Mouse (Mus musculus): ENCODE results near the gene Tctex1d1. TPM values are rescaled to one million over a fixed set of nuclear protein-coding genes. Genes with fewer than 3 reads are reported as not detected.
A peak's percentile ranks its signal among the peaks of the same experiment; 100 is the strongest.

Tctex1d1 gene
- polyA plus RNA-seq, 1 experiment from 2014 or later = 1.0 TPM

- ATAC-seq (replicated peaks; ENCODE audit: low FRiP score) = peak; percentile 88
- Histone ChIP-seq H3K9me3 (replicated peaks) (no peaks in the 10 kb centered on the region), H3K36me3 (no peaks in the 10 kb centered on the region), H3K4me1 (peaks cover 9% of the 10 kb centered on the region; the same call in 1 of the 2 replicates), H3K27ac (peak overlapping the region; percentile 32; the same call in 1 of the 2 replicates), H3K9ac (no peak overlapping the region), H3K27me3 (no peaks in the 10 kb centered on the region), H3K4me3 (replicated peaks) (no peak overlapping the region), H3K4me2 (peak overlapping the region; percentile 22; the same call in 1 of the 2 replicates)
- WGBS = 32% methylated on average over 13 of the region's 13 CpGs
Observed at GRCm38 (mm10) chr4:103028177-103029088, 50.0 kb downstream of the Tctex1d1 start.

DNA sequence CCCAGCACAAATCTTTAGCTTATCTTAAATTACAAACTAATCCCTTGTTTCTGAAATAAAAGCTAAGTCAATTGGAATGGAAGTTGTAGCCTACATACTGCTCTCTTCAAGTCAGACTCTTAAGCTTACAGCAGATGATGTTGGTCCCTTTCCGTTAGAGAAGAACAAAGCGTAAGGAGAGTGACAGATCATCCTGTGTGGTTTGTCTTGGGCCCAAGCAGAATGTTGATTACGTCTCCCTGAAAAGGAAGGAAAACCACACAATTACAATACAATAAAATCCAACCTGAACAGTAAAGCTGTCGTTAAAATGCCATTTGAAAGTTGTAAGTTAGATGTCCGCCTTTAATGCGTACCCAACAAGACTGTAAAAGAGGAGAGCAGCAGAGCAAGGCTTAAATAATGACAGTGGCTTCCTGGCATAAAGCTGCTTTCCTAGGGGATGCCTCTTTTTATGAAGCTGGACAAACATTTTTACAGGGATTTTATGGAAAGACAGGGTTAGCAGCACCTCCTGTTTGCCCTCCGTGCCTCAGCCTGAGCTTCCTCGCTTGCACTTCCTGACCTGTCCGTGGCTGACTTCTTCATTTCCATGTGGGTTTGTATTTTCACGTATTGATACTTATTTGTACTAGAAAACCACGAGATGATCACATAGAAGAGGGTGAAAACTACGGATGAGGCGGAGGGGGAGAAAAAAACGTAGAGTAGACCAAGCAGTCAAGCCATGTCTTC, 60.9 kb downstream of the Tctex1d1 start:
- H3K4me1 ChIP-seq = no peaks in the 10 kb centered on the region
- no peak overlapping the region for H3K4me3 ChIP-seq (replicated peaks)
- H3K9me3 ChIP-seq (replicated peaks) = no peaks in the 10 kb centered on the region
- no peaks in the 10 kb centered on the region for H3K27me3 ChIP-seq
- WGBS = 66% methylated on average over 14 of the region's 14 CpGs
- no peak overlapping the region for H3K4me2 ChIP-seq
- no peak for ATAC-seq (replicated peaks; ENCODE audit: low FRiP score)
- no peak overlapping the region for H3K27ac ChIP-seq
- H3K36me3 ChIP-seq = peaks cover 9% of the 10 kb centered on the region; the same call in 1 of the 2 replicates
- no peak overlapping the region for H3K9ac ChIP-seq

DNA sequence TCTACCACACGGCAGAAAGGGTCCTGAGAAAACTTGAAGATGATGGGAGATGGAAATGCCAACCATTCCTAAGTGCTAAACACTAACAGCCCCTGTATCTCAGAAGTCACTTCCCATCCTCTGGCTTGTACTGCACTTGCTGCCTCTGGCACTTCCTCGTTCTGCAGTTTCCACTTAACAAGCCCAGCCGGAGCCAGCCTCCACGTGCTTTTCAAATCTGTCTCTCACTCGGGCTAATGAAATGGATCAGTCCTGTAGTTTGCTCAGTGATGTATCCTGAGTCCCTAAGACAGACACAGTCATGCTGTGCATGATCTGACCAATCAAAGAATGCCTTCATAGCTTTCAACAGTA, 61.4 kb downstream of the Tctex1d1 start:
- Histone ChIP-seq H3K9ac (no peak overlapping the region), H3K4me2 (no peak overlapping the region), H3K4me1 (no peaks in the 10 kb centered on the region), H3K4me3 (replicated peaks) (no peak overlapping the region), H3K9me3 (replicated peaks) (no peaks in the 10 kb centered on the region), H3K36me3 (peaks cover 9% of the 10 kb centered on the region; the same call in 1 of the 2 replicates), H3K27me3 (no peaks in the 10 kb centered on the region), H3K27ac (no peak overlapping the region)
- 65% methylated on average over 5 of the region's 5 CpGs for WGBS
- no peak for ATAC-seq (replicated peaks; ENCODE audit: low FRiP score)

GRCm38 (mm10) chr4:103042997-103043396, 64.6 kb downstream of the Tctex1d1 start:
- H3K9ac ChIP-seq = no peak overlapping the region
- H3K27me3 ChIP-seq = no peaks in the 10 kb centered on the region
- WGBS = 93% methylated on average over 11 of the region's 11 CpGs
- H3K9me3 ChIP-seq (replicated peaks) = no peaks in the 10 kb centered on the region
- H3K27ac ChIP-seq = no peak overlapping the region
- H3K36me3 ChIP-seq = peaks cover 6% of the 10 kb centered on the region; the same call in 1 of the 2 replicates
- no peak overlapping the region for H3K4me3 ChIP-seq (replicated peaks)
- no peaks in the 10 kb centered on the region for H3K4me1 ChIP-seq
- H3K4me2 ChIP-seq = no peak overlapping the region
- no peak for ATAC-seq (replicated peaks; ENCODE audit: low FRiP score)

DNA sequence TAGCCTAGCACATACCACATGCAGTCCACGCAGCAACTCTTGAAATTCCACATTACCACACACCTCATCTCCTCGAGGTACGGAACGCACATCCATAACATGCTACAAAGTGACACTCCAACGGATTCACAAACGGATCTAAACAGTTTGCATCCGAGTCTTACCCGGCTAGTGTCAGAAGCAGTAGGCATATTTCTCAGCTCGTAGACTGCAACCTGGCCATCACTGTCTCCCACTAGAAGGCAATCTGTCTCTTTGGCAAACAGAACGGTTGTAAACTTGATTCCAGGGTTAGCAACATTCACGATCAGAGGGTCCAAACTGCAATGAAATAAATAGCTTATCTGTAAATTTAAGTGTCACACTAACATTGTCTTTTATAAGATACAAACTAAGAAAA, 69.6 kb downstream of the Tctex1d1 start:
- Histone ChIP-seq H3K27me3 (no peaks in the 10 kb centered on the region), H3K4me3 (replicated peaks) (no peak overlapping the region), H3K9me3 (replicated peaks) (no peaks in the 10 kb centered on the region; the same call in 1 of the 2 replicates), H3K36me3 (no peaks in the 10 kb centered on the region), H3K27ac (no peak overlapping the region), H3K9ac (no peak overlapping the region), H3K4me1 (no peaks in the 10 kb centered on the region), H3K4me2 (no peak overlapping the region)
- WGBS = 78% methylated on average over 11 of the region's 11 CpGs
- no peak for ATAC-seq (replicated peaks; ENCODE audit: low FRiP score)

Other genes starting within 250 kb of the Tctex1d1 start
- 8.8 and 10.5 TPM in 2 replicates for gene Sgip1, start 237.3 kb upstream of the Tctex1d1 start, polyA plus RNA-seq (2015; fragmentation: Nextera tagmentation; extraction: Ambion mirVana)
- gene Insl5, start 48.2 kb downstream of the Tctex1d1 start, polyA plus RNA-seq (2015; fragmentation: Nextera tagmentation; extraction: Ambion mirVana) = 0.23 and 0.72 TPM in 2 replicates
- gene Mier1, start 135.8 kb downstream of the Tctex1d1 start, polyA plus RNA-seq (2015; fragmentation: Nextera tagmentation; extraction: Ambion mirVana) = 45.1 and 45.8 TPM in 2 replicates
- 3.5 and 4.0 TPM in 2 replicates for gene Wdr78, start 135.9 kb downstream of the Tctex1d1 start, polyA plus RNA-seq (2015; fragmentation: Nextera tagmentation; extraction: Ambion mirVana)
- 7.7 and 9.4 TPM in 2 replicates for gene Slc35d1, start 236.6 kb downstream of the Tctex1d1 start, polyA plus RNA-seq (2015; fragmentation: Nextera tagmentation; extraction: Ambion mirVana)

Measured in kidney, embryonic 15.5 days (tissue).